Mouse (Mus musculus) urinary bladder, postnatal 4 days (tissue): ENCODE measurements around the gene St3gal2.
"Not testable (repeated sequence)": the region's sequence is repeated elsewhere in the genome, so short reads cannot be mapped to it uniquely, and the experiment has no call there.

Source experiments
- DNase-seq, 2 experiments: peaks; one replicate each; pipeline ENCODE4 v3.0.0; 2021 to 2022; ENCODE audit warnings: low spot score in 2 of 2

St3gal2 gene

GRCm38 (mm10) chr8:110911576-110912570, 7.8 kb upstream of the St3gal2 start:
- DNase-seq: no peak

GRCm38 (mm10) chr8:110917415-110917814, 2.3 kb upstream of the St3gal2 start:
- DNase-seq: no peak

GRCm38 (mm10) chr8:110918027-110918426, 1.7 kb upstream of the St3gal2 start:
- DNase-seq: no peak

- no peak for DNase-seq
Observed at GRCm38 (mm10) chr8:110918460-110918859, 1.3 kb upstream of the St3gal2 start.

GRCm38 (mm10) chr8:110920032-110920772, 480 bp downstream of the St3gal2 start:
- no peak for DNase-seq

- no peak for DNase-seq
Observed at GRCm38 (mm10) chr8:110920773-110921277, 1.1 kb downstream of the St3gal2 start.

GRCm38 (mm10) chr8:110921492-110922230, 1.9 kb downstream of the St3gal2 start:
- DNase-seq: peak in 1 of 2 experiments; percentile 44

- no peak for DNase-seq
Observed at GRCm38 (mm10) chr8:110925691-110926140, 6.0 kb downstream of the St3gal2 start.

GRCm38 (mm10) chr8:110926690-110927089, 7.0 kb downstream of the St3gal2 start:
- no peak for DNase-seq

- no peak for DNase-seq
Observed at GRCm38 (mm10) chr8:110928435-110928834, 8.7 kb downstream of the St3gal2 start.

GRCm38 (mm10) chr8:110929066-110929465, 9.3 kb downstream of the St3gal2 start:
- no peak for DNase-seq

GRCm38 (mm10) chr8:110929672-110930071, 9.9 kb downstream of the St3gal2 start:
- not testable (repeated sequence) for DNase-seq

- peak in 1 of 2 experiments; percentile 67 for DNase-seq
Observed at GRCm38 (mm10) chr8:110931176-110931939, 11.6 kb downstream of the St3gal2 start.

GRCm38 (mm10) chr8:110932444-110932843, 12.7 kb downstream of the St3gal2 start:
- DNase-seq: no peak

GRCm38 (mm10) chr8:110933272-110933671, 13.6 kb downstream of the St3gal2 start:
- no peak for DNase-seq

- no peak for DNase-seq
Observed at GRCm38 (mm10) chr8:110936217-110936616, 16.5 kb downstream of the St3gal2 start.

- DNase-seq: no peak
Observed at GRCm38 (mm10) chr8:110938882-110939589, 19.3 kb downstream of the St3gal2 start.

GRCm38 (mm10) chr8:110940682-110941452, 21.1 kb downstream of the St3gal2 start:
- no peak for DNase-seq

- peak; percentile 74 to 76 for DNase-seq
Observed at GRCm38 (mm10) chr8:110941453-110941948, 21.8 kb downstream of the St3gal2 start.
